Mouse (Mus musculus): ENCODE measurements at regions not wholly inside any gene's neighbourhood (a gene's known extent, or its start where the extent isn't known, plus 50 kb on each side); places are given as distances from the start of the nearest gene placed in this dataset.

DNA sequence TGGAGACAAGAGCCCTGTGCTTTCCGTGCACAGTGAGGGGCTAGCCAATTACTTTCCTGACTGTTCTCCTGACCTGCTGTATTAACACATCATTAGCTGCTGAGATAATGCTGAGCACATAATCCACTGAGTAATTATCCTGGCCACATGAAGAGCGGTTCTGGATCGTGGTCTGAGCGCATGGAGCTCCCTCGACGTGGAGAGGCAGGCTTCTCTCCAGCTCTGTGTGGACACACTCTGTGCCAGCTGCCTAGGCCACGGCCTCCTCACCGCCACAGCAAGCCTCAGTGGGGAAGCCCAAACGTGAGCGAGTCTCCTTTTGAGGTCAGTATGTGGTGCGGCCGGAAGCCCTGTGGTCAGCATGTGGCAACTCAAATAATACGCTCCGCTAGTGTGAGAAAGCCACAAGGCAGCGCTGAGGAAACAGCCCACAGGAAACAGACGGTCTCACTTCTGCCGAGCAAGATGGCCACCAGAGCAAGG is 60.7 kb upstream of the Lrig1 start:
- peaks cover 13% of the 10 kb centered on the region; the same call in 1 of the 2 replicates for H3K27me3 ChIP-seq (replicated peaks; ENCODE audit: control insufficient read depth, insufficient read depth, low read length)
- no peak for ATAC-seq (replicated peaks; ENCODE audit: low FRiP score)
- H3K4me1 ChIP-seq (replicated peaks; ENCODE audit: control insufficient read depth, insufficient read depth, low read length): no peaks in the 10 kb centered on the region
- DNase-seq (ENCODE audit: low spot score): no peak
- H3K4me2 ChIP-seq: no peak overlapping the region
- H3K27ac ChIP-seq (ENCODE audit: low read depth, low read length): no peak overlapping the region
- no peak overlapping the region for H3K4me3 ChIP-seq (ENCODE audit: low read depth, low read length)
- no peaks in the 10 kb centered on the region for H3K36me3 ChIP-seq (ENCODE audit: control insufficient read depth, insufficient read depth, low read length)
- WGBS: 35% methylated on average over 17 of the region's 17 CpGs
- H3K9ac ChIP-seq (ENCODE audit: low read depth, low read length): no peak overlapping the region
- no peaks in the 10 kb centered on the region for H3K9me3 ChIP-seq (ENCODE audit: control insufficient read depth, low read length)

DNA sequence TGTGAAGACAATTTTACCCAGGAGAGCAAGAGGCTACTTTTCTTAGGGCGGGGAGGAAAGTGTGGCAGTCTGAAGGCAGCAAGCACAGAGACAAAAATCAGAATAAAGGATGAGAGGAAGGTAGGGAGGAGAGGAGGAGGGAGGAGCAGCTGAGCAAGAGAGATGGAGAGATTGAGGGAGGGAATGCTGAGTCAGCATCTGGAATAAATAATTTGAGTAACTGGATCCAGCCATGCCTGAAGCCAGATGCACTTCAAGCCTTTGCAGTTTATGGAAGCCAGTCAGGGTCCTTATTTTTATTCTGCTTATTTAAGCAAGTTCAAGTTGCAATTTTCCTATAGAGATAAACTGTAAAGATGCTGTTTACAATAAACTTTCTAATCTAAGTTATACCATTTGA is 59.7 kb upstream of the Lrig1 start:
- H3K36me3 ChIP-seq (ENCODE audit: control insufficient read depth, insufficient read depth, low read length): no peaks in the 10 kb centered on the region
- H3K4me2 ChIP-seq: no peak overlapping the region
- no peaks in the 10 kb centered on the region for H3K4me1 ChIP-seq (replicated peaks; ENCODE audit: control insufficient read depth, insufficient read depth, low read length)
- peaks cover 13% of the 10 kb centered on the region for H3K27me3 ChIP-seq (replicated peaks; ENCODE audit: control insufficient read depth, insufficient read depth, low read length)
- H3K4me3 ChIP-seq (ENCODE audit: low read depth, low read length): no peak overlapping the region
- no peak for DNase-seq (ENCODE audit: low spot score)
- H3K9ac ChIP-seq (ENCODE audit: low read depth, low read length): no peak overlapping the region
- no peak overlapping the region for H3K27ac ChIP-seq (ENCODE audit: low read depth, low read length)
- H3K9me3 ChIP-seq (ENCODE audit: control insufficient read depth, low read length): no peaks in the 10 kb centered on the region
- ATAC-seq (replicated peaks; ENCODE audit: low FRiP score): no peak
- WGBS: 80% methylated on average over 1 of the region's 1 CpGs

DNA sequence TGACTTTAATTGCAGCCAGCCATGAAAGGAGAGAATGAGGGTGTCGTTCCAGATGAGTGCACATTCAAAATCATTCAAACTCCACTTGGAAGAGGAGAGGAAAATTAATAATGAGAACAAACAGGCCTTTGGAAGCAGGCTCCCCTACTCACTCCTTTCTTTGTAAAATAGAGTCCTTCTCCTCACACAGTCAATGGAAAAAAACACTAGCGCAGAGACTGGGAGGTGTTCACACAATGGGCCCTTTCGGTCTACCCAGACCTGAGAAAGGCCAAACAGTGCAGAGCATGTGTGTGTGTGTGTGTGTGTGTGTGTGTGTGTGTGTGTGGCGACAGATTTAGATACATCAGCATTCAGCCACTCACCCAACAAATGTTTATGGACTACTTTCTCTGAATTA is 56.0 kb upstream of the Lrig1 start:
- ATAC-seq (replicated peaks; ENCODE audit: low FRiP score) (no peak), DNase-seq (ENCODE audit: low spot score) (no peak)
- Histone ChIP-seq H3K4me1 (replicated peaks; ENCODE audit: control insufficient read depth, insufficient read depth, low read length) (no peaks in the 10 kb centered on the region), H3K4me3 (ENCODE audit: low read depth, low read length) (no peak overlapping the region), H3K9me3 (ENCODE audit: control insufficient read depth, low read length) (no peaks in the 10 kb centered on the region), H3K27ac (ENCODE audit: low read depth, low read length) (no peak overlapping the region), H3K9ac (ENCODE audit: low read depth, low read length) (no peak overlapping the region), H3K27me3 (replicated peaks; ENCODE audit: control insufficient read depth, insufficient read depth, low read length) (peaks cover 5% of the 10 kb centered on the region; the same call in 1 of the 2 replicates), H3K36me3 (ENCODE audit: control insufficient read depth, insufficient read depth, low read length) (no peaks in the 10 kb centered on the region), H3K4me2 (no peak overlapping the region)
- 81% methylated on average over 4 of the region's 4 CpGs for WGBS

DNA sequence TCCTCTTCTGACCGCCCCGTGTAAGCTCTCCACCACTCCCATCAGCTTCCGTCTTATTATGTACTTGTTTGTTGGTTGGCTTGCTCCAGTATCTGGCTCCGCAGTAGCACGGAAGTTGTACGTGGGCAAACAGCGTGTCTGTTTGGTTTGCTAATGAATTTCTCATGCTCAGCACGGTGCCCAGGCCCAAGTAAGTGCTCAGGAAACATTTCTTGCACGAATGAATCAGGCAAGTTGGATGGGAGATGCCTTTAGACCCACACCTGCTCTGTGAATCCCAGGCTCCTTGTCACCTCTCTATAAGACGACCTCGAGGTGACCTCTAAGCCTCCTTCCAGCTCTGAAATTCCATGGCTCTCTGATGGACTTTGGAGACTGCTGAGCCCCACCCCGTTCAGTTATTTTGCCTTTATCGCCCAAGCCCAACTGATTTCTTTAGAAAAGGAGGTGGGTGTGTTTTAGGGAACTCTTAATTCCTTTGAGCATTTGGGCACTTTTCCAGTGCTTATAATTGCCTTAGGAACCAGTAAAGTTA is 55.4 kb upstream of the Lrig1 start:
- Histone ChIP-seq H3K4me3 (ENCODE audit: low read depth, low read length) (no peak overlapping the region), H3K9ac (ENCODE audit: low read depth, low read length) (no peak overlapping the region), H3K27ac (ENCODE audit: low read depth, low read length) (no peak overlapping the region), H3K4me2 (no peak overlapping the region), H3K36me3 (ENCODE audit: control insufficient read depth, insufficient read depth, low read length) (no peaks in the 10 kb centered on the region), H3K4me1 (replicated peaks; ENCODE audit: control insufficient read depth, insufficient read depth, low read length) (no peaks in the 10 kb centered on the region), H3K27me3 (replicated peaks; ENCODE audit: control insufficient read depth, insufficient read depth, low read length) (peaks cover 4% of the 10 kb centered on the region; the same call in 1 of the 2 replicates), H3K9me3 (ENCODE audit: control insufficient read depth, low read length) (no peaks in the 10 kb centered on the region)
- 68% methylated on average over 13 of the region's 13 CpGs for WGBS
- no peak for ATAC-seq (replicated peaks; ENCODE audit: low FRiP score)
- no peak for DNase-seq (ENCODE audit: low spot score)

DNA sequence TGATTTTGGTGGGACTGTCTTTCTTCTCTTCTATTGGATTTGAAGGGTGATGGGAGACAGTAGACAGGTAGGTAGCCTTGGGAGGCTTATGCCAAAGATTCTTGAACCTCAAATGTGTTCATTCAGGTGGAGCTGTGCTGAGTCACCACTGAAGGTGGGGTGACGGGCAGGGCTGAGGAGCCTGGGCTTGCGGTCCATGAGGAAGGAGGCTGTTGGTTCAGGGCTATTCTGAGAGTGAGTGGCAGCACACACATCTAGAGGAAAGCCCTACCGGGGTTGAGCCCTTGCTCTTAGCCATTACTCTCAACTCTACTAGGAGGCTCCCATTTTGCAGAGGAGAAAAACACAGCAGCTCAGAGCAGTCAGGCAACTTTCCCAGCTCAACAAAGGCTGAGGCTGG is 54.6 kb upstream of the Lrig1 start:
- DNase-seq (ENCODE audit: low spot score) (no peak), ATAC-seq (replicated peaks; ENCODE audit: low FRiP score) (no peak)
- peaks cover 3% of the 10 kb centered on the region; the same call in 1 of the 2 replicates for H3K27me3 ChIP-seq (replicated peaks; ENCODE audit: control insufficient read depth, insufficient read depth, low read length)
- H3K4me1 ChIP-seq (replicated peaks; ENCODE audit: control insufficient read depth, insufficient read depth, low read length): no peaks in the 10 kb centered on the region
- H3K27ac ChIP-seq (ENCODE audit: low read depth, low read length): no peak overlapping the region
- H3K9ac ChIP-seq (ENCODE audit: low read depth, low read length): no peak overlapping the region
- no peaks in the 10 kb centered on the region for H3K36me3 ChIP-seq (ENCODE audit: control insufficient read depth, insufficient read depth, low read length)
- no peak overlapping the region for H3K4me2 ChIP-seq
- H3K4me3 ChIP-seq (ENCODE audit: low read depth, low read length): no peak overlapping the region
- H3K9me3 ChIP-seq (ENCODE audit: control insufficient read depth, low read length): no peaks in the 10 kb centered on the region
- WGBS: 90% methylated on average over 3 of the region's 3 CpGs

DNA sequence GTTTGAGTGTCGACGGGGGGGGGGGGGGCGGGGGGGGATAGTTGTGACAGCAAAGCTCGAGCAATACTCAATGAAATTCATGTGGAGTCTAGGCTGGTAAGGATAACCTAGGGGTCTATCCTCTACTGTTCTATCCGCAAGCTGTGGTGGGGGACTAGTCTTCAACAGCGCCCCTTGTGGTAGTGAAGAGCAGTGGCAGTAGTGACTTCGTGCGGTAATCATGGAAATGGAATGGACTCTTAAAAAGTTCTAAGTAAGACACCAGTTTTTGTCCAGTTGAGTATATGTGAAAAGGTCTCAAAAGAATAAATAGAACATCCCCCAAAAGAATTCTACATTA is 51.1 kb upstream of the Lrig1 start:
- H3K27me3 ChIP-seq (replicated peaks; ENCODE audit: control insufficient read depth, insufficient read depth, low read length): peaks cover 2% of the 10 kb centered on the region; the same call in 1 of the 2 replicates
- H3K9ac ChIP-seq (ENCODE audit: low read depth, low read length): no peak overlapping the region
- DNase-seq (ENCODE audit: low spot score) (no peak), ATAC-seq (replicated peaks; ENCODE audit: low FRiP score) (no peak)
- no peak overlapping the region for H3K27ac ChIP-seq (ENCODE audit: low read depth, low read length)
- H3K9me3 ChIP-seq (ENCODE audit: control insufficient read depth, low read length): no peaks in the 10 kb centered on the region
- no peak overlapping the region for H3K4me3 ChIP-seq (ENCODE audit: low read depth, low read length)
- WGBS: 25% methylated on average over 8 of the region's 8 CpGs
- no peak overlapping the region for H3K4me2 ChIP-seq
- no peaks in the 10 kb centered on the region for H3K4me1 ChIP-seq (replicated peaks; ENCODE audit: control insufficient read depth, insufficient read depth, low read length)
- no peaks in the 10 kb centered on the region for H3K36me3 ChIP-seq (ENCODE audit: control insufficient read depth, insufficient read depth, low read length)

DNA sequence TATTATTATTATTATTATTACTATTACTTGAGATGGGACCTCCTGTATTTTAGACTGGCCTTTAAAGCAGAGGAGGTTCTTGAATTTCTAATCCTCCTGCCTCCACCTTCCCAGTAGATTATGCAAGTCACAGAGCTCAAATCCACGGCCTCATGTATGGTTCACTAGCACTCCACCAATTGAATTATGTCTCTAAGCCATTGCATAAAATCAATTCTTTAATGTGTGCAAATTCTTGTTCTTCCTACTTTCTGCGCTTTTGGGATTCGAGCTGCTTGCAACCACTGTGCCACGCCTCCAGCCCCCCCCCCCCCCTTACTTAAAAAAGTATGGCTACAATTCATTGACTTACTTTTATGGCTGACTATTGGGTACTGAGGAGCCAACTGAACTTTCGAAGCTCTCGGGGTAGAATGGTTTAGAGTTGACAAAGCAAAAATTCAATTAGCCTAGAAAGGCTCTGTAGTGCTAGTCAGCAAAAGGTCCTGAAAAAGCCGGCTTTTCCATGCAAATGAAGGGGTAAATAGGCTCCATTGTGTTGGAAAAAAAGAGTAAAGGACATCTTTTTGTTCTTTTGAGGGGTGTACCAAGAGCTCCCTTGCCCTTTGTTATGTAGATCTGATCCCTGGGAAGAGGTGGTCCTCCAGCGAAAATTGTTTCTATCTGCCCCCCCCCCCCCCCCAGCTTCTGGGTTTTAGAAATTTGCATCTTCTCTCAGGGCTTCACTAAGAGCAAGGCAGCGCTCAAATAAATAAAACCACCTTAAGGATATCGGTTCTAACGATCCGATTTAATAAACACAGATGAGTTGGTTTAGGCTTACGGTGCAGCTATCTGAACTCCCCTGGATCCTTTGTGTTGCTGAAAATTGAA is 50.5 kb upstream of the Lrig1 start:
- H3K4me1 ChIP-seq (replicated peaks; ENCODE audit: control insufficient read depth, insufficient read depth, low read length): no peaks in the 10 kb centered on the region
- ATAC-seq (replicated peaks; ENCODE audit: low FRiP score) (no peak), DNase-seq (ENCODE audit: low spot score) (no peak)
- H3K4me3 ChIP-seq (ENCODE audit: low read depth, low read length): no peak overlapping the region
- H3K27me3 ChIP-seq (replicated peaks; ENCODE audit: control insufficient read depth, insufficient read depth, low read length): peaks cover 2% of the 10 kb centered on the region; the same call in 1 of the 2 replicates
- no peak overlapping the region for H3K27ac ChIP-seq (ENCODE audit: low read depth, low read length)
- 30% methylated on average over 13 of the region's 13 CpGs for WGBS
- H3K4me2 ChIP-seq: no peak overlapping the region
- H3K36me3 ChIP-seq (ENCODE audit: control insufficient read depth, insufficient read depth, low read length): no peaks in the 10 kb centered on the region
- H3K9me3 ChIP-seq (ENCODE audit: control insufficient read depth, low read length): no peaks in the 10 kb centered on the region
- no peak overlapping the region for H3K9ac ChIP-seq (ENCODE audit: low read depth, low read length)

Data from liver, embryonic 11.5 days (tissue).